Mouse (Mus musculus) forebrain, embryonic 12.5 days (tissue): Measurements from ENCODE around the gene Dlx3. TPM values are rescaled to one million over a fixed set of nuclear protein-coding genes. Genes with fewer than 3 reads are reported as not detected.
A peak's percentile ranks its signal among the peaks of the same experiment; 100 is the strongest.

Experiments used
- ATAC-seq: fragments of 200-750 bp; cut with Nextera tagmentation; 2 replicates; pipeline ENCODE4 v1.8.0; 2017; ENCODE audit warnings: moderate TSS enrichment; ENCODE audit not compliant: low FRiP score
- H3K27ac ChIP-seq: fragments of 300-500 bp; sonication (generic); 2 replicates; pipeline ENCODE4 v1.5.1; 2016; ENCODE audit warnings: mild to moderate bottlenecking
- H3K27me3 ChIP-seq: fragments of 300-500 bp; sonication (generic); 2 replicates; pipeline ENCODE4 v1.6.1; 2016; ENCODE audit warnings: mild to moderate bottlenecking
- H3K36me3 ChIP-seq: fragments of 300-500 bp; sonication (generic); replicated peaks from 2 replicates; pipeline ENCODE4 v1.6.1; 2016; ENCODE audit warnings: mild to moderate bottlenecking
- H3K4me1 ChIP-seq: fragments of 300-500 bp; sonication (generic); 2 replicates; pipeline ENCODE4 v1.6.1; 2016
- H3K4me2 ChIP-seq: fragments of 300-500 bp; sonication (generic); 2 replicates; pipeline ENCODE4 v1.6.1; 2016; ENCODE audit warnings: mild to moderate bottlenecking, moderate library complexity
- H3K4me3 ChIP-seq: fragments of 300-500 bp; sonication (generic); replicated peaks from 2 replicates; pipeline ENCODE4 v1.5.1; 2016; ENCODE audit warnings: mild to moderate bottlenecking
- H3K9ac ChIP-seq: fragments of 300-500 bp; sonication (generic); 2 replicates; pipeline ENCODE4 v1.6.1; 2016; ENCODE audit warnings: mild to moderate bottlenecking
- H3K9me3 ChIP-seq: fragments of 300-500 bp; sonication (generic); 2 replicates; pipeline ENCODE4 v1.6.1; 2016
- WGBS: fragments of 180-500 bp; shearing (Covaris S2); methylation state at CpG from one replicate; pipeline ENCODE4 v1.1.7; 2016; 5-methylcytosine and 5-hydroxymethylcytosine counted together
- polyA plus RNA-seq: library from polyadenylated mRNA; unstranded; fragments of >200 nt; fragmentation: Nextera tagmentation; extraction: Ambion mirVana; gene quantifications from 2 replicates; pipeline ENCODE4 v1.2.1, GENCODE M21; 2016

The Dlx3 gene
- polyA plus RNA-seq, 1 experiment from 2014 or later = 1.0 TPM

DNA sequence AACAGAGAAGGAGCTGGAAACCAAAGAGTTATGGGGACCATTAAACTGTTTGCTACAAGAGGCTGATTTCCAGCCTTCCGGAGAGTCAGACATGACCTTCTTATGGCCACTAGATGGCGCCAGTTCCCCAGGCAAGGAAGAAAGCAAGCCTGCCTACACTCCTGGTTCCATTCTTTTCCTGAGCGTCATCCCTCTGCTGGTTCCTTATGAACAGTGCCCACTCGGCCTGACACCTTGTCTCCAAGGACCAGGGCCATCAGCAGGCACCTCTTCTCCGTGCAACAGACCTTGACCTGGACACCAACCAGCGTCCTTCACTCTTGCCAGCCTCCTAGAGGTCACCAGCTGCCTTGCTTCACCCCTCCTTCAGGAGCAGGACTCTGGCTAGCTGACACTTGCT, 2.9 kb upstream of the Dlx3 start:
- no peak overlapping the region for H3K9ac ChIP-seq
- 3% methylated on average over 6 of the region's 6 CpGs for WGBS
- H3K27me3 ChIP-seq = peaks cover 63% of the 10 kb centered on the region
- ATAC-seq = peak; percentile 55; the same call in 1 of the 2 replicates
- H3K4me2 ChIP-seq = no peak overlapping the region
- H3K9me3 ChIP-seq = no peaks in the 10 kb centered on the region
- H3K36me3 ChIP-seq = no peaks in the 10 kb centered on the region
- H3K4me1 ChIP-seq = peaks cover 24% of the 10 kb centered on the region
- no peak overlapping the region for H3K4me3 ChIP-seq
- H3K27ac ChIP-seq = no peak overlapping the region

DNA sequence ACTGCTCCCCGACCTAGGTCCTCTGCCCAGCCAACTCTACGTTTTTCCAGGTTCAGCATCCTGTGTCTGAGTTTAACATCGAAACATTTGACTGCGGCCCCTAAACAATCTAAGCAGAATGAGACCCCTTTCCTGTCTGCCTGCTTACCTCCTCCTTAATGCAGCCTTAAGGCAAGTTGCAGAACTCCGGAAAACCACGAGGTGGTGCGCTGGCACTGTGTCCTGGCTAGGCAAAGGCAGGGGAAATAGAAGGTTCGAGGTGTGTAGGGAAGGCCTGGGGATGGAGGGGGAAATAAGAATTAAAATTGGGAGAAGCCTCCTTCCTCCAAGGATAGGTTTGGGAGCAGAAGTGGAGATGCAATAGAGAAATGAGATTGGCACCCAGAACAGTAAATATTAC, 1.4 kb upstream of the Dlx3 start:
- 4% methylated on average over 8 of the region's 8 CpGs for WGBS
- Histone ChIP-seq H3K9ac (no peak overlapping the region), H3K4me2 (no peak overlapping the region), H3K4me1 (peaks cover 24% of the 10 kb centered on the region), H3K9me3 (no peaks in the 10 kb centered on the region), H3K27me3 (peaks cover 75% of the 10 kb centered on the region), H3K36me3 (no peaks in the 10 kb centered on the region), H3K4me3 (no peak overlapping the region), H3K27ac (no peak overlapping the region)
- ATAC-seq = no peak

DNA sequence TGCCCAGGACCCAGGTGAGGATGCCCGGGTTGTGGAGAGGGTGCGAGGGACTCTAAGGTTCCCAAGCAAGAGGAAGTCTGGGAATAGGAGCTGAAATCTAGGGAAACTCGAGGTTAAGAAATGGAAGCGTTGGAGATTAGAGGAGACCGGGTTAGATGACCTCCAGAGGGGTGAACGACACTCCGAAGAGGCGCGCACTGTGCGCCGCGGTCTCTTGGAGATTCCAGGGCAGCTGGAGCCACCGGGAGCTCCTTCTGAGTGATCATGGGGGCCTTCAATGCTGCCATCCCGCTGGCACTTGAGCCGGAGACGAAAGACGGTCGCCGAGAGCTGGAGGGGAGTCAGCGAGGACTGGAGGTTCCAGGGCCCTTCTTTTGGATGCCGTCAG, 708 bp downstream of the Dlx3 start:
- H3K9ac ChIP-seq = no peak overlapping the region
- no peak for ATAC-seq
- WGBS = under 1% methylated on average over 21 of the region's 21 CpGs

DNA sequence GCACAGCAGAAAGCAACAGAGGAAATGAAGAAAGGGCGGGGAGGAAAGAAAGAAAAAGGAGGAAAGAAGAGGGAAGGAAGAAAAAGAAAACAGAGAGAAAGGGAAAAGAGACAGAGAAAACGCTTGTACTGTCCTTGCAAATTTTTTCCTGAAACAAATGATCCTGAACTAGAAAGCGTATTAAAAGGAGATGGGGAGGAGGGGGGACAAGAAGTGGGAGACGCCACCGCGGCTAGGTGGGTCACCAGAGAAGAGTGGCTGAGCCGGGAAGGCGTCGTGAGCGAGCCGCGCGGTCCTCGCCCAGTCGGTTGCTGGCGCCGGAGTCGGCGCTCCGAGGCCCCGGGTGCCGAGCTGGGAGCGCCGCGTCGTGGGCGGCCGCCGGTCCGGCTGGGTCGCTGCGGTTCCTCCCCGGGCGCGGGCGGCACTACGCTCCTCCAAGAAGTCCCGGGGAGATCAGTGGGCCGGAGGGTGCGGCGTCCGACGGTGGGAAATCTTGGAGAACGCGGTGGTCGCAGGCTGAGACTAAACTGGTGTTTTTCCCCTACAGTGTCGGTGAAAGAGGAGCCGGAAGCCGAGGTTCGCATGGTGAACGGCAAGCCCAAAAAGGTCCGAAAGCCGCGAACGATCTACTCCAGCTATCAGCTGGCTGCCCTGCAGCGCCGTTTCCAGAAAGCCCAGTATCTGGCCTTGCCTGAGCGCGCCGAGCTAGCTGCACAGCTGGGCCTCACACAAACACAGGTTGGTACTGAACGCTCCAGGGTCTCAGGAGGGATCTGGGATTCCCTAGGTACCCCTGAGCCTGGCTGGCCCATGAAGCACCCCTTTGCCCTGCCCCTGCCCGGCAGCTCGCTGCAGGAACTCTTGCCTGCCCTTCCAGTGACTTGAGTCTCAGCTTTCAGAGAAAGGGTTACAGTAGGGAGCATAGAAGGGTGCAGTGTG, 1.5 kb downstream of the Dlx3 start:
- peak overlapping the region; percentile 38 for H3K9ac ChIP-seq
- no peaks in the 10 kb centered on the region for H3K9me3 ChIP-seq

More for the DNA sequence above, 708 bp downstream of the Dlx3 start:
- Histone ChIP-seq H3K9me3 (no peaks in the 10 kb centered on the region), H3K27me3 (peaks cover 89% of the 10 kb centered on the region), H3K4me1 (peaks cover 27% of the 10 kb centered on the region), H3K4me3 (peak overlapping the region; percentile 41), H3K4me2 (peak overlapping the region; percentile 68), H3K27ac (no peak overlapping the region), H3K36me3 (no peaks in the 10 kb centered on the region)

DNA sequence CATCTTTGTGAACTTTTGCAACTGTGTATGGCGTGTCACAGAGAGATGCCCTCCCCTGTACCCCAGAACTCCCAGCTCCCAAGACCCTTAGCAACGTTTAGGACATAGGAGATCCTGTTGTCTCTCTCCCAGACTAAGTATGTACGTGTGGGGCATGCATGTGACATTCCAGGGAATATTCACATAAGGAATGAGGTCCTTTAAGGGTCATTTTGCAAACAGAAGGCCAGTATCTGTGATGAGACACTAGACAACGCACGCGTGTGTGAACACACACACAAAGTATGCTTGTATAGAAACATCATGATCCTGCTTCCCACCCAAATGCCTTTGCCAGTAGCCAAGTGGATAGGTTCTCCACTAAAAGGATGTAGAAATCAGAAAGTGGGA, 2.2 kb downstream of the Dlx3 start:
- H3K9ac ChIP-seq = no peak overlapping the region
- 16% methylated on average over 6 of the region's 6 CpGs for WGBS
- no peak overlapping the region for H3K27ac ChIP-seq
- no peaks in the 10 kb centered on the region for H3K36me3 ChIP-seq
- no peaks in the 10 kb centered on the region for H3K9me3 ChIP-seq
- H3K4me2 ChIP-seq = no peak overlapping the region
- no peak for ATAC-seq
- H3K4me1 ChIP-seq = peaks cover 38% of the 10 kb centered on the region
- peaks cover 96% of the 10 kb centered on the region for H3K27me3 ChIP-seq
- H3K4me3 ChIP-seq = no peak overlapping the region

More for the DNA sequence above, 1.5 kb downstream of the Dlx3 start:
- Histone ChIP-seq H3K27me3 (peaks cover 95% of the 10 kb centered on the region), H3K4me3 (peak overlapping the region; percentile 41), H3K27ac (no peak overlapping the region), H3K4me1 (peaks cover 32% of the 10 kb centered on the region), H3K36me3 (no peaks in the 10 kb centered on the region), H3K4me2 (peak overlapping the region; percentile 68)
- under 1% methylated on average over 63 of the region's 63 CpGs for WGBS
- ATAC-seq = no peak

DNA sequence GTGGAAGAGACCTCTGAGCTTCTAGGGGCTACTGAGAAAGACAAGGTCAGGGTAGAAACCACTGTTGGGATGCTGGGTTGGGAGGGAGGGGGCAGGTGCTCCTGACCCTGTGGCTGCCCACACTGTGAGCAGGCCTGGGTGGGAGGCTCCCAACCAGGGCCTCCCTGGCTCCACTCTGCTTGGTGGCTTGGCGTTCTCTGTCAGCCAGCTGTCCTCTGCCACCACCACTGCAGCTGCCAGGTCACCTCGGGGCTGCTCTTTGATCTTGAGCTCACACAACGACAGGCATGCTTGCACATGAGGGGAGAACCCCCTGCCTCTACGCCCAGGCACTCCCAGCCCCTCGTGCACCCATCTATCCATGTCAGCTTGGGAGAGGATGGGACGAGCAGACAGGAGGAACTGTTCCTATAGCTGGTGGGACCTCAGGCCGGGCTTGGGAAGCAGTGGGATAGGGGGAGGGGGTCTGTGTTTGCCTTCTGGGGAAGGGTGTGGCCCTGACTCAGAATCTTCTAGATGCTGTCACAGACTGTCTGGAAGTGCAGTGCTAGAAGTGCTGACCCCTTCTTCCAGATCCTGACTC, 5.5 kb downstream of the Dlx3 start:
- Histone ChIP-seq H3K9ac (no peak overlapping the region), H3K27me3 (peaks cover 91% of the 10 kb centered on the region)
- ATAC-seq = no peak

DNA sequence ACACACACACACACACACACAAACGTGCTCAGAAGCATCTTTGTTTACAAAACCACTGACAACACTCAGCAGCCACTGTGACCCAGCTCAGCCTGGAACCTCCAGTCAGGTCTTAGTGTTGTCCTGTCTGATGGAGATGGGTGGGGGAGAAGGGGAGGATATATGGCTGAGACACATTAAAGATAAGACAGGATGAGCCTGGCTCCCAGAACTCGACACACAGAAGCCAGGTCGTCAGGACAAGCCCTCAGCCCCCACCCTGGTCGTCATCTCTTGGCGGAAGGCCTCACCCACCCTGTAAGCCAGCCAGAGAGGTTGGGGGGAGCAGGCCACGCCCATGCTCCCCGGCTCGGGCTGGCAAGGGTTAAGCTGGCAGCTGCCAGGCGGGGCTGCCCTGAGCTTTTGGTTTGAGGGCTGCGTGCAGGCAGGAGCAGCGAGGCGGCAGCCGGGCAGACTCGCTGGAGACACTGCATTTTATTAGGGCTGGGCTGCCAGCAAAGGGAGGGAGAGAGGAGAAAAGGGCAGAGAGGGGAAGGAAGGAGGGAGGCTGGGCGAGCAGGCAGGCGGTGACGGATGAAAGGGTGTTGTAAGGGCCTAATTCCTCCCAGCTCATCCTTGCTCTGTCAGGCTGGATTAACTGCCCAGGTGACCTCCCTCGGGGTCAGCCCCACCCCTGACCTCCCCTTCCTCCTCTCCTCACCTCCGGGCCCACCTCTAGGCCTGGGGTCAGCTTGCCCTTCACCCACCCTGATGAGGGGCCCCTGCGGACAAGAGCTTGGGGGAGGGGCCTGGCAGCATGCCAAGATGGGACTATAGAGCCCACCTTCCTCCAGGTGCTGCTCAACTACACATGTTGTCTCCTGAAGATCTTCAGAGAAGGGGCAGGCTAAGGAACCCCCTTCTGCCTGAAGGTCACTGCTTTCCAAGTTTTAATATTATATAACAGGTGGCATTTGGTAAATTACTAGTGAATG, 6.6 kb downstream of the Dlx3 start:
- 2% methylated on average over 19 of the region's 20 CpGs for WGBS
- Histone ChIP-seq H3K4me1 (peaks cover 18% of the 10 kb centered on the region), H3K27me3 (peaks cover 84% of the 10 kb centered on the region), H3K36me3 (no peaks in the 10 kb centered on the region), H3K9me3 (no peaks in the 10 kb centered on the region), H3K27ac (no peak overlapping the region; the same call in 1 of the 2 replicates), H3K9ac (peak overlapping the region; percentile 44; the same call in 1 of the 2 replicates), H3K4me2 (peak overlapping the region; percentile 43), H3K4me3 (no peak overlapping the region)
- peak; percentile 70 for ATAC-seq

More for the DNA sequence above, 5.5 kb downstream of the Dlx3 start:
- Histone ChIP-seq H3K27ac (no peak overlapping the region), H3K36me3 (no peaks in the 10 kb centered on the region), H3K4me1 (peaks cover 29% of the 10 kb centered on the region), H3K4me2 (no peak overlapping the region), H3K9me3 (no peaks in the 10 kb centered on the region), H3K4me3 (no peak overlapping the region)
- WGBS = 22% methylated on average over 7 of the region's 7 CpGs

DNA sequence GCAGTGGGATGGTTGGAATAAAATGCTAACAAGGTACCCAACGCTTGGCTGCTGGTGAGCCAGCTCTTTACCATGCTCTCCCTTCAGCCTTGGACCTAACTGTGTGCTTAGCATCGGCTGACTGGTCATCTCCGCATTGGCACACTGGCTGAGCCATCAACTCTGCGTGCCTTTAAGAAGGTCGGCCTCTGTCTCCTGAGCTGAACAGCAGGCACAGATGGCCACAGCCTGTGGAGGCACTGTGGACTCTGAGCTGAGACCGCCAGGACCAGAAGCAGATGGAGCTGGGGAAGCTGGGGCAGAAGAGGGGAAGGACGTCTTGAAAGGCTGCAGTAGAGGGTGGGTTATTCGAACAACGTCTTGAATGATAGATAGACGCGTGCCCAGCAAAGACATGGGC, 8.4 kb downstream of the Dlx3 start:
- Histone ChIP-seq H3K27ac (no peak overlapping the region), H3K4me3 (no peak overlapping the region), H3K27me3 (peaks cover 66% of the 10 kb centered on the region), H3K4me2 (no peak overlapping the region), H3K36me3 (no peaks in the 10 kb centered on the region), H3K9me3 (no peaks in the 10 kb centered on the region), H3K4me1 (peaks cover 15% of the 10 kb centered on the region), H3K9ac (no peak overlapping the region)
- ATAC-seq = no peak
- 71% methylated on average over 11 of the region's 11 CpGs for WGBS

DNA sequence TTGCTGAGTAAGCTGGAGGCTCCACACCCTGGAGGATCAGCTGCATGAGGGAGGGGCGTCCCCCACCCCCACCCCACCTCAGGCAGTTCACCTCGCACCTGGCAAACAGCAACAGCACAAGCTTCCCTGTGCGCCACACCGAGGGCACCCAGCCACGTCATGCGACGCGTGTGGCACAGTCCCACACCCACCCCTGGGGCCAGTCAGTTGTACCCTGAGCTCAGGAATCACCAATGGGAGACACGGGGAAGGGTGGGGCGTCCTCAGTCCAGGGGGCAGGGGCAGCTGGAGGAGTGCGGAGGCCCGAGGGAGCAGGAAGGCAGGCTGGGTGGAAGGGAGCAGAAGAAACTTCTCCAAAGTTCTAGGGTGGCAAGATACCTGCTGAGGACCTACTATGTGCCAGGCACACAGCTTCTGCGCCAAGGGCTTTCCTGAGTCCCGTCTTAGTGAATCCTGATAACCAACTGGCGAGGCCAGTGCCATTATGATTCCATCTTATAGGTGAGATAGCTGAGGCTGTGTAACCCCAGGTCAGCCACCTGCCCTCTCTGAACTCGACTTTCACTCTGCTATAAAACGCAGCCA, 10.8 kb downstream of the Dlx3 start:
- Histone ChIP-seq H3K4me2 (no peak overlapping the region), H3K27me3 (peaks cover 55% of the 10 kb centered on the region), H3K27ac (no peak overlapping the region), H3K4me3 (no peak overlapping the region), H3K4me1 (peaks cover 11% of the 10 kb centered on the region), H3K9ac (no peak overlapping the region), H3K9me3 (no peaks in the 10 kb centered on the region), H3K36me3 (no peaks in the 10 kb centered on the region)
- no peak for ATAC-seq
- WGBS = 75% methylated on average over 17 of the region's 17 CpGs

DNA sequence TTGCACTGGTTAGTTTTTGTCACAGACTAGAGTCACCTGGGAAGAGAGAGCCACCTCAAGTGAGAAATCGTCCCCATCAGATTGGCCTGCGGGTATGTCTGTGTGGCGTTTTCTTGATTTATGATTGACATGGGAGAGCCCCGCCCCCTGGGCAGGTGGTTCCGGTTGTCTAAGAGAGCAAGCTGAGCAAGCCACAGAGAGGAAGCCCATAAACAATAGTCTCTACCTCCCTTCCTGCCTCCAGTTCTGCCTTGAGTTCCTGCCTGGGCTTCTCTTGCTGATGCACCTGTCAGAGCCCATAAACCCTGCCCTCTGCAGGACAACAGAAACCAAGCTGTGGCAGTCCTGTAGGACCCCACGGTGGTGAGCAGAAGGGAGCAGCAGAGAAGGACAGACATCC, 13.4 kb downstream of the Dlx3 start:
- 75% methylated on average over 6 of the region's 6 CpGs for WGBS
- no peak overlapping the region for H3K27ac ChIP-seq
- no peak for ATAC-seq
- peaks cover 60% of the 10 kb centered on the region for H3K27me3 ChIP-seq
- H3K4me3 ChIP-seq = no peak overlapping the region
- H3K9me3 ChIP-seq = no peaks in the 10 kb centered on the region
- no peaks in the 10 kb centered on the region for H3K36me3 ChIP-seq
- peaks cover 14% of the 10 kb centered on the region for H3K4me1 ChIP-seq
- H3K9ac ChIP-seq = no peak overlapping the region
- no peak overlapping the region for H3K4me2 ChIP-seq

DNA sequence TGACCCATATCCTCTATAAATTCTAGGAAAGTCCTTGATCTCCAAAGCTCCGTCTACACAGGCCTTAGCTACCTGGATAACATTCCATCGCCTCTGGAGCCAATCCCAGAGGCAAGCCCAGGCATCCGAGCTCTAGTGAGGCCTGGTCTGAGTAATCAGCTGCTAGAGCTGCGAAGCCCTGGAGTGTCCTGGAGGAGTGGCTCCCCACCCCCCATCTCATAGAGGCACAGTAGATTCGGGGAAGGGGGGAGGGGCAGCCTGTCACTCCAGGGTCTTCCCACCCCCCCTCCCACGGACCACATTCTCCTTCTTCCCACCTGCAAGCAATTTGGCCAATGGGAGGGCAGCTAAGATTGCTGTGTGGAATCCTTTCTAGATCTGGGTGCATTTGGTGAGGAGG, 17.4 kb downstream of the Dlx3 start:
- Histone ChIP-seq H3K4me3 (no peak overlapping the region), H3K9me3 (no peaks in the 10 kb centered on the region), H3K27ac (no peak overlapping the region), H3K27me3 (peaks cover 74% of the 10 kb centered on the region), H3K9ac (no peak overlapping the region), H3K4me1 (peaks cover 27% of the 10 kb centered on the region), H3K36me3 (no peaks in the 10 kb centered on the region), H3K4me2 (no peak overlapping the region)
- WGBS = 13% methylated on average over 6 of the region's 6 CpGs
- peak; percentile 55; the same call in 1 of the 2 replicates for ATAC-seq
